Mouse (Mus musculus): ENCODE data around the gene Chchd1. TPM values are rescaled to one million over a fixed set of nuclear protein-coding genes. Genes with fewer than 3 reads are reported as not detected.
A peak's percentile ranks its signal among the peaks of the same experiment; 100 is the strongest.

The Chchd1 gene
- polyA plus RNA-seq, 1 experiment from 2014 or later, result 281 TPM

GRCm38 (mm10) chr14:20733041-20733951 is 30.5 kb downstream of the Chchd1 start:
- H3K27ac ChIP-seq, result no peak overlapping the region
- H3K9ac ChIP-seq, result peak overlapping the region; percentile 92
- WGBS, result 51% methylated on average over 12 of the region's 12 CpGs
- H3K4me1 ChIP-seq, result peaks cover 16% of the 10 kb centered on the region
- H3K9me3 ChIP-seq (replicated peaks), result no peaks in the 10 kb centered on the region
- peaks cover 65% of the 10 kb centered on the region for H3K36me3 ChIP-seq (ENCODE audit: poor library complexity, severe bottlenecking)
- peak overlapping the region; percentile 90 for H3K4me2 ChIP-seq
- no peak for ATAC-seq
- no peaks in the 10 kb centered on the region for H3K27me3 ChIP-seq
- H3K4me3 ChIP-seq, result peak overlapping the region; percentile 83

- Histone ChIP-seq H3K4me3 (peak within 1 kb of the TSS; percentile 83), H3K36me3 (ENCODE audit: poor library complexity, severe bottlenecking) (peaks cover 65% of the 10 kb centered on the region)
- peak; percentile 99 for ATAC-seq
Measured at GRCm38 (mm10) chr14:20733952-20734774, 31.4 kb downstream of the Chchd1 start, which contains the start of gene Ndst2. Gene Ndst2, minus strand, starts transcription at chr14:20734562.

GRCm38 (mm10) chr14:20735052-20735451 is 32.2 kb downstream of the Chchd1 start:
- Histone ChIP-seq H3K4me3 (no peak overlapping the region; the same call in 1 of the 2 replicates), H3K27ac (no peak overlapping the region), H3K4me2 (peak overlapping the region; percentile 90), H3K4me1 (peaks cover 16% of the 10 kb centered on the region), H3K36me3 (ENCODE audit: poor library complexity, severe bottlenecking) (peaks cover 65% of the 10 kb centered on the region), H3K9ac (no peak overlapping the region), H3K27me3 (no peaks in the 10 kb centered on the region), H3K9me3 (replicated peaks) (no peaks in the 10 kb centered on the region)
- 76% methylated on average over 2 of the region's 2 CpGs for WGBS
- ATAC-seq, result no peak

More at GRCm38 (mm10) chr14:20733952-20734774, 31.4 kb downstream of the Chchd1 start, which contains the start of gene Ndst2:
- peaks cover 16% of the 10 kb centered on the region for H3K4me1 ChIP-seq
- under 1% methylated on average over 51 of the region's 81 CpGs for WGBS
- H3K27me3 ChIP-seq, result no peaks in the 10 kb centered on the region
- peak within 1 kb of the TSS; percentile 92 for H3K9ac ChIP-seq
- peak within 1 kb of the TSS; percentile 90 for H3K4me2 ChIP-seq
- no peaks in the 10 kb centered on the region for H3K9me3 ChIP-seq (replicated peaks)
- peak within 1 kb of the TSS; percentile 75 for H3K27ac ChIP-seq

- Histone ChIP-seq H3K4me1 (peaks cover 16% of the 10 kb centered on the region), H3K4me3 (no peak overlapping the region), H3K9ac (no peak overlapping the region), H3K27me3 (no peaks in the 10 kb centered on the region), H3K9me3 (replicated peaks) (no peaks in the 10 kb centered on the region), H3K4me2 (no peak overlapping the region), H3K27ac (no peak overlapping the region), H3K36me3 (ENCODE audit: poor library complexity, severe bottlenecking) (peaks cover 65% of the 10 kb centered on the region)
- no peak for ATAC-seq
- WGBS, result 91% methylated on average over 13 of the region's 13 CpGs
Measured at GRCm38 (mm10) chr14:20735892-20736390, 33.1 kb downstream of the Chchd1 start.

- Histone ChIP-seq H3K4me2 (no peak overlapping the region), H3K36me3 (ENCODE audit: poor library complexity, severe bottlenecking) (peaks cover 68% of the 10 kb centered on the region), H3K9me3 (replicated peaks) (no peaks in the 10 kb centered on the region), H3K4me1 (peaks cover 16% of the 10 kb centered on the region), H3K4me3 (no peak overlapping the region), H3K27me3 (no peaks in the 10 kb centered on the region), H3K27ac (no peak overlapping the region), H3K9ac (no peak overlapping the region)
- no peak for ATAC-seq
- 38% methylated on average over 14 of the region's 14 CpGs for WGBS
Measured at GRCm38 (mm10) chr14:20737306-20737705, 34.5 kb downstream of the Chchd1 start.

- 93% methylated on average over 8 of the region's 8 CpGs for WGBS
- no peaks in the 10 kb centered on the region for H3K27me3 ChIP-seq
- no peak overlapping the region for H3K27ac ChIP-seq
- no peak for ATAC-seq
- H3K4me2 ChIP-seq, result no peak overlapping the region
- peaks cover 10% of the 10 kb centered on the region for H3K4me1 ChIP-seq
- no peak overlapping the region for H3K4me3 ChIP-seq
- no peaks in the 10 kb centered on the region for H3K9me3 ChIP-seq (replicated peaks)
- peaks cover 74% of the 10 kb centered on the region for H3K36me3 ChIP-seq (ENCODE audit: poor library complexity, severe bottlenecking)
- no peak overlapping the region for H3K9ac ChIP-seq
Measured at GRCm38 (mm10) chr14:20738511-20738910, 35.7 kb downstream of the Chchd1 start.

GRCm38 (mm10) chr14:20741301-20741700 is 38.5 kb downstream of the Chchd1 start:
- no peak overlapping the region for H3K4me2 ChIP-seq
- H3K4me3 ChIP-seq, result no peak overlapping the region
- H3K9ac ChIP-seq, result no peak overlapping the region
- 96% methylated on average over 9 of the region's 9 CpGs for WGBS
- no peaks in the 10 kb centered on the region for H3K4me1 ChIP-seq
- H3K27ac ChIP-seq, result no peak overlapping the region
- ATAC-seq, result no peak
- H3K9me3 ChIP-seq (replicated peaks), result no peaks in the 10 kb centered on the region
- no peaks in the 10 kb centered on the region for H3K27me3 ChIP-seq
- H3K36me3 ChIP-seq (ENCODE audit: poor library complexity, severe bottlenecking), result peaks cover 85% of the 10 kb centered on the region

- WGBS, result 83% methylated on average over 3 of the region's 3 CpGs
- no peak overlapping the region for H3K9ac ChIP-seq
- no peak overlapping the region for H3K4me3 ChIP-seq
- no peak for ATAC-seq
- no peaks in the 10 kb centered on the region for H3K9me3 ChIP-seq (replicated peaks)
- no peak overlapping the region for H3K27ac ChIP-seq
- H3K4me1 ChIP-seq, result no peaks in the 10 kb centered on the region
- H3K4me2 ChIP-seq, result no peak overlapping the region
- H3K27me3 ChIP-seq, result no peaks in the 10 kb centered on the region
- H3K36me3 ChIP-seq (ENCODE audit: poor library complexity, severe bottlenecking), result peaks cover 82% of the 10 kb centered on the region
Measured at GRCm38 (mm10) chr14:20743614-20744013, 40.8 kb downstream of the Chchd1 start.

- no peak for ATAC-seq
- no peak overlapping the region for H3K27ac ChIP-seq
- H3K9me3 ChIP-seq (replicated peaks), result no peaks in the 10 kb centered on the region
- H3K4me2 ChIP-seq, result no peak overlapping the region
- no peak overlapping the region for H3K9ac ChIP-seq
- H3K36me3 ChIP-seq (ENCODE audit: poor library complexity, severe bottlenecking), result peaks cover 52% of the 10 kb centered on the region
- H3K27me3 ChIP-seq, result no peaks in the 10 kb centered on the region
- no peak overlapping the region for H3K4me3 ChIP-seq
- no peaks in the 10 kb centered on the region for H3K4me1 ChIP-seq
- WGBS, result 88% methylated on average over 3 of the region's 3 CpGs
Measured at GRCm38 (mm10) chr14:20746935-20747334, 44.1 kb downstream of the Chchd1 start.

- Histone ChIP-seq H3K9me3 (replicated peaks) (no peaks in the 10 kb centered on the region), H3K4me1 (no peaks in the 10 kb centered on the region), H3K27ac (no peak overlapping the region), H3K9ac (no peak overlapping the region), H3K36me3 (ENCODE audit: poor library complexity, severe bottlenecking) (peaks cover 46% of the 10 kb centered on the region), H3K4me3 (no peak overlapping the region), H3K27me3 (no peaks in the 10 kb centered on the region), H3K4me2 (no peak overlapping the region)
- WGBS, result 78% methylated on average over 4 of the region's 4 CpGs
- no peak for ATAC-seq
Measured at GRCm38 (mm10) chr14:20748388-20748787, 45.6 kb downstream of the Chchd1 start.

- no peak overlapping the region for H3K27ac ChIP-seq
Measured at GRCm38 (mm10) chr14:20749494-20750051, 46.8 kb downstream of the Chchd1 start.

More at GRCm38 (mm10) chr14:20749494-20750051, 46.8 kb downstream of the Chchd1 start:
- no peak overlapping the region for H3K9ac ChIP-seq
- H3K4me3 ChIP-seq, result no peak overlapping the region
- ATAC-seq, result no peak
- peaks cover 44% of the 10 kb centered on the region for H3K36me3 ChIP-seq (ENCODE audit: poor library complexity, severe bottlenecking)
- WGBS, result 85% methylated on average over 4 of the region's 4 CpGs
- no peaks in the 10 kb centered on the region for H3K4me1 ChIP-seq
- H3K4me2 ChIP-seq, result no peak overlapping the region
- no peaks in the 10 kb centered on the region for H3K9me3 ChIP-seq (replicated peaks)
- H3K27me3 ChIP-seq, result no peaks in the 10 kb centered on the region
